Mouse (Mus musculus) kidney, adult 11 months (tissue): Measurements from ENCODE around the gene Rint1.

Source experiments
- DNase-seq: peaks from one replicate; pipeline ENCODE4 v3.0.0; 2022

Gene Rint1

GRCm38 (mm10) chr5:23864054-23864965 is 76.8 kb downstream of the Rint1 start:
- no peak for DNase-seq

- DNase-seq, result no peak
Measured at GRCm38 (mm10) chr5:23865941-23866340, 78.4 kb downstream of the Rint1 start.
